In genomic region chr4:107652598-107653279, GRCm38 (mm10) we compare ENCODE assay signal across 9 mouse cellular contexts. TPM values are rescaled to one million over a fixed set of nuclear protein-coding genes. Genes with fewer than 3 reads are reported as not detected.
DNase-seq lines count a peak whose midpoint lies in the region; ATAC-seq and TF ChIP-seq lines count a peak whose summit lies in the region.
"Had no signal": no experiment of that assay in that cellular context is flagged by ENCODE, and none has a peak within 500 bp of the region (broad histone marks: within the 10 kb centered on the region; RNA-seq: fewer than 3 reads in every experiment).

No protein-coding gene starts in this region.

- peak; percentile 3; the same call in 1 of the 2 replicates for TF ChIP-seq CTCF in G1E (IDR thresholded peaks at IDR 0.05; ENCODE audit: low read depth, low read length)
- peak; percentile 83 for TF ChIP-seq CTCF in liver, postnatal 0 days (IDR thresholded peaks at IDR 0.05; ENCODE audit: low read depth)

- H3K9me3 ChIP-seq in G1E (replicated peaks): no peaks in the 10 kb centered on the region
- H3K9me3 ChIP-seq in forebrain, embryonic 14.5 days (replicated peaks; ENCODE audit: control insufficient read depth, low read length): no peaks in the 10 kb centered on the region
- no peaks in the 10 kb centered on the region for H3K9me3 ChIP-seq in liver, postnatal 0 days (ENCODE audit: low read length)
- no peaks in the 10 kb centered on the region for H3K9me3 ChIP-seq in neural tube, embryonic 15.5 days (replicated peaks)

- no peak overlapping the region for H3K4me2 ChIP-seq in forebrain, embryonic 14.5 days (ENCODE audit: low read length)
- H3K4me2 ChIP-seq in liver, postnatal 0 days (ENCODE audit: low read depth, low read length): peak overlapping the region; percentile 46; the same call in 1 of the 2 replicates
- 0 out of 2 replicates have a peak overlapping the region, but pooled peaks have one; percentile 22 for H3K4me2 ChIP-seq in neural tube, embryonic 15.5 days

- no peak overlapping the region for H3K27ac ChIP-seq in forebrain, embryonic 14.5 days (ENCODE audit: low read depth, low read length)
- no peak overlapping the region for H3K27ac ChIP-seq in liver, postnatal 0 days (ENCODE audit: low read depth)
- H3K27ac ChIP-seq in neural tube, embryonic 15.5 days (replicated peaks): no peak overlapping the region
- H3K27ac ChIP-seq: macrophage had no signal

- no peak for TF ChIP-seq EP300 in liver, postnatal 0 days (IDR thresholded peaks at IDR 0.05; ENCODE audit: low read depth)

- no peaks in the 10 kb centered on the region for H3K36me3 ChIP-seq in G1E (replicated peaks)
- H3K36me3 ChIP-seq in forebrain, embryonic 14.5 days (ENCODE audit: control insufficient read depth, insufficient read depth, low read length): no peaks in the 10 kb centered on the region
- no peaks in the 10 kb centered on the region for H3K36me3 ChIP-seq in liver, postnatal 0 days (replicated peaks; ENCODE audit: insufficient read depth, low read length)
- H3K36me3 ChIP-seq in neural tube, embryonic 15.5 days: no peaks in the 10 kb centered on the region

- H3K4me1 ChIP-seq in G1E (ENCODE audit: insufficient read depth, low read depth, low read length): peaks cover 14% of the 10 kb centered on the region
- 0 out of 2 replicates have a peak, but pooled peaks cover 4% of the 10 kb centered on the region for H3K4me1 ChIP-seq in forebrain, embryonic 14.5 days (ENCODE audit: control insufficient read depth, insufficient read depth, low read length)
- H3K4me1 ChIP-seq in liver, postnatal 0 days (ENCODE audit: insufficient read depth): no peaks in the 10 kb centered on the region
- H3K4me1 ChIP-seq in neural tube, embryonic 15.5 days: peaks cover 20% of the 10 kb centered on the region

- peak; percentile 67 for DNase-seq in G1E (ENCODE audit: low spot score)
- peak; percentile 69 for DNase-seq in cerebellum, adult 11 months
- DNase-seq in forebrain, embryonic 14.5 days (ENCODE audit: low spot score): peak; percentile 90
- peak; percentile 59 to 73 for DNase-seq in heart, postnatal 36 days
- DNase-seq in layer of hippocampus, adult 18-20 months (ENCODE audit: low spot score in 2 of 2): peak; percentile 76 to 91
- peak; percentile 78 for DNase-seq in liver, postnatal 0 days
- DNase-seq in thymus, postnatal 0 days (ENCODE audit: low spot score): peak; percentile 35

- no peak overlapping the region for H3K9ac ChIP-seq in forebrain, embryonic 14.5 days (ENCODE audit: low read length)
- no peak overlapping the region for H3K9ac ChIP-seq in liver, postnatal 0 days (replicated peaks)
- no peak overlapping the region for H3K9ac ChIP-seq in neural tube, embryonic 15.5 days (replicated peaks)

- WGBS in forebrain, embryonic 14.5 days: 14% methylated on average over 7 of the region's 7 CpGs
- 4% methylated on average over 7 of the region's 7 CpGs for WGBS in liver, postnatal 0 days (ENCODE audit: insufficient replicate concordance)
- 16% methylated on average over 7 of the region's 7 CpGs for WGBS in neural tube, embryonic 15.5 days

- intact Hi-C loops in heart, postnatal 36 days (cut with DNase I): loop anchor here (1.0 kb wide), 1 partner anchor 230 kb away; no protein-coding TSS in a partner anchor

- ATAC-seq in G1E (ENCODE audit: extremely low read depth, insufficient number of reproducible peaks, low FRiP score, poor library complexity, severe bottlenecking): no peak; the same call in 1 of the 2 replicates
- peak; percentile 93 for ATAC-seq in forebrain, embryonic 14.5 days
- peak; percentile 80 for ATAC-seq in liver, postnatal 0 days
- ATAC-seq in neural tube, embryonic 15.5 days (ENCODE audit: low FRiP score): peak; percentile 89

- H3K27me3 ChIP-seq in G1E (ENCODE audit: insufficient read depth, low read length): peaks cover 51% of the 10 kb centered on the region
- H3K27me3 ChIP-seq in forebrain, embryonic 14.5 days (replicated peaks; ENCODE audit: control insufficient read depth, insufficient read depth, low read length): no peaks in the 10 kb centered on the region
- H3K27me3 ChIP-seq in liver, postnatal 0 days (ENCODE audit: insufficient read depth, low read length): no peaks in the 10 kb centered on the region
- H3K27me3 ChIP-seq in neural tube, embryonic 15.5 days (replicated peaks): no peaks in the 10 kb centered on the region

- H3K4me3 ChIP-seq in G1E (ENCODE audit: low read depth, low read length): no peak overlapping the region; the same call in 1 of the 2 replicates
- H3K4me3 ChIP-seq in forebrain, embryonic 14.5 days (ENCODE audit: low read depth, low read length): no peak overlapping the region
- no peak overlapping the region for H3K4me3 ChIP-seq in liver, postnatal 0 days (ENCODE audit: low read depth, low read length)
- H3K4me3 ChIP-seq in neural tube, embryonic 15.5 days (replicated peaks): no peak overlapping the region

RNA-seq across cellular contexts. Expression of gene Dmrtb1, which starts 31.3 kb away (rescaled TPM):
- total RNA-seq in G1E (2014; fragmentation: Nextera tagmentation): not detected in 2 replicates
- not detected in 2 replicates for total RNA-seq in G1E (2017)
- polyA plus RNA-seq in G1E (2012): not detected in 2 replicates
- polyA plus RNA-seq in forebrain, embryonic 14.5 days (2014; fragmentation: Nextera tagmentation; extraction: Ambion mirVana): 24.3 and 30.6 TPM in 2 replicates
- not detected for total RNA-seq in heart, postnatal 36 days (2021)
- under 1 TPM; 0.40 to 0.43 TPM for total RNA-seq in layer of hippocampus, adult 18-20 months (2021)
- polyA plus RNA-seq in liver, postnatal 0 days (2015; fragmentation: Nextera tagmentation; extraction: Ambion mirVana): not detected in 2 replicates
- polyA plus RNA-seq in neural tube, embryonic 15.5 days (2015; fragmentation: Nextera tagmentation; extraction: Ambion mirVana): 7.7 and 9.0 TPM in 2 replicates
- 0.30 and 0.43 TPM in 2 replicates for polyA plus RNA-seq in thymus, postnatal 0 days (2015; fragmentation: Nextera tagmentation; extraction: Ambion mirVana)
- polyA plus RNA-seq: macrophage had no signal

Comparison
In these comparisons a context has a peak if more than half of its experiments do, and no peak if none do; other contexts are left out.
1. DNase-seq: peak in every context shown above with its lines; median percentile 90 in forebrain, embryonic 14.5 days; 84 in layer of hippocampus, adult 18-20 months; 78 in liver, postnatal 0 days; 69 in cerebellum, adult 11 months; 67 in G1E; 66 in heart, postnatal 36 days; 35 in thymus, postnatal 0 days.